Mouse (Mus musculus) 3T3-L1 (cell line): Measurements from ENCODE around the gene Tead1.

ENCODE experiments used
- DNase-seq: peaks from one replicate; pipeline ENCODE4 v3.0.0-alpha.2; 2015; ENCODE audit warnings: low read depth, low spot score

Gene Tead1

GRCm38 (mm10) chr7:112685993-112686392 is 6.9 kb downstream of the Tead1 start:
- DNase-seq: no peak

- DNase-seq: peak; percentile 55
Observed at GRCm38 (mm10) chr7:112686586-112686985, 7.5 kb downstream of the Tead1 start.

- DNase-seq: no peak
Observed at GRCm38 (mm10) chr7:112688425-112689001, 9.4 kb downstream of the Tead1 start.

- no peak for DNase-seq
Observed at GRCm38 (mm10) chr7:112690836-112691781, 12.0 kb downstream of the Tead1 start.

GRCm38 (mm10) chr7:112693566-112693965 is 14.4 kb downstream of the Tead1 start:
- no peak for DNase-seq

- no peak for DNase-seq
Observed at GRCm38 (mm10) chr7:112696777-112697161, 17.7 kb downstream of the Tead1 start.

GRCm38 (mm10) chr7:112697162-112697841 is 18.2 kb downstream of the Tead1 start:
- peak; percentile 92 for DNase-seq

GRCm38 (mm10) chr7:112700082-112700481 is 21.0 kb downstream of the Tead1 start:
- peak; percentile 91 for DNase-seq

GRCm38 (mm10) chr7:112703341-112703740 is 24.2 kb downstream of the Tead1 start:
- DNase-seq: peak; percentile 70

GRCm38 (mm10) chr7:112705870-112706269 is 26.8 kb downstream of the Tead1 start:
- DNase-seq: no peak

- DNase-seq: no peak
Observed at GRCm38 (mm10) chr7:112706756-112707155, 27.6 kb downstream of the Tead1 start.

- DNase-seq: no peak
Observed at GRCm38 (mm10) chr7:112710409-112711107, 31.4 kb downstream of the Tead1 start.

GRCm38 (mm10) chr7:112711977-112712376 is 32.9 kb downstream of the Tead1 start:
- DNase-seq: no peak

- DNase-seq: no peak
Observed at GRCm38 (mm10) chr7:112713509-112713908, 34.4 kb downstream of the Tead1 start.

- DNase-seq: no peak
Observed at GRCm38 (mm10) chr7:112714783-112715182, 35.7 kb downstream of the Tead1 start.

GRCm38 (mm10) chr7:112716701-112717100 is 37.6 kb downstream of the Tead1 start:
- no peak for DNase-seq

- peak; percentile 74 for DNase-seq
Observed at GRCm38 (mm10) chr7:112717676-112718075, 38.6 kb downstream of the Tead1 start.

- no peak for DNase-seq
Observed at GRCm38 (mm10) chr7:112719394-112720142, 40.5 kb downstream of the Tead1 start.

GRCm38 (mm10) chr7:112720143-112720988 is 41.2 kb downstream of the Tead1 start:
- peak; percentile 88 for DNase-seq

- no peak for DNase-seq
Observed at GRCm38 (mm10) chr7:112720989-112721337, 41.8 kb downstream of the Tead1 start.
